Mouse (Mus musculus) E14TG2a.4 (cell line): ENCODE data around the gene Prr7.

Experiments used
- H3K27me3 ChIP-seq: 2 replicates; pipeline ENCODE4 v1.6.1; 2014; ENCODE audit warnings: low read length, control low read depth; ENCODE audit not compliant: insufficient read depth
- H3K36me3 ChIP-seq: 2 replicates; pipeline ENCODE4 v1.6.1; 2014; ENCODE audit warnings: low read length, control low read depth; ENCODE audit not compliant: insufficient read depth
- H3K4me1 ChIP-seq: replicated peaks from 2 replicates; pipeline ENCODE4 v1.6.1; 2014; ENCODE audit warnings: low read depth, low read length, control low read depth
- H3K4me3 ChIP-seq: replicated peaks from 2 replicates; pipeline ENCODE4 v1.5.1; 2014; ENCODE audit warnings: mild to moderate bottlenecking, low read length
- H3K9me3 ChIP-seq: 2 replicates; pipeline ENCODE4 v1.6.1; 2014; ENCODE audit warnings: low read length, control low read depth
- CTCF ChIP-seq: conservative IDR thresholded peaks from 2 replicates; pipeline ENCODE4 v1.5.1; 2014; ENCODE audit warnings: low read length
- NANOG ChIP-seq: IDR thresholded peaks from 2 replicates; pipeline ENCODE4 v1.6.1; 2014; ENCODE audit warnings: borderline replicate concordance, low read length, mixed read lengths
- POU5F1 ChIP-seq: IDR thresholded peaks from 2 replicates; pipeline ENCODE4 v1.6.1; 2014; ENCODE audit warnings: low read length, borderline replicate concordance

Prr7 gene

DNA sequence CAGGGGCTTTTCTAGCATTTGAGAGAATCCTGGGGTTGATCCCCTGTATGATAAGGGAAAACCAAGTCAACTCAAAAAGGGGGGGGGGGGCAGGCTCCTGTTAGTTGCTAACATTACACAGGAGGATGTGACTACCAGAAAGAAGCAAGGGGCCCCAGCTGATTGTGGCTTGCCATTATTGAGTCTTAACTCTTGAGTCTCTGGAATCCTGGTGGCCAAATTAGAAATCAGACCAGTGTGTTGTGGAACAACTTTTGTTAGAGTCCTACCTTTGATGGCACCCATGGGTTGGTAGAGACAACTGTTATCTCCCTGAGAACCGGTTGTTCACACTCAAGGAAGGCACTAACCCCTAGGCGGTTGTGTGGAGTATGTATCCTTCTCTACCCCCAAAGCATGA lies 1.1 kb upstream of the Prr7 start:
- no peak for TF ChIP-seq NANOG
- TF ChIP-seq CTCF, result no peak
- TF ChIP-seq POU5F1, result no peak
- Histone ChIP-seq H3K4me3 (no peak overlapping the region), H3K4me1 (peaks cover 61% of the 10 kb centered on the region), H3K36me3 (peaks cover 62% of the 10 kb centered on the region), H3K9me3 (no peaks in the 10 kb centered on the region), H3K27me3 (peaks cover 32% of the 10 kb centered on the region)

GRCm38 (mm10) chr13:55463399-55464026 lies 554 bp upstream of the Prr7 start:
- H3K36me3 ChIP-seq, result peaks cover 56% of the 10 kb centered on the region
- TF ChIP-seq POU5F1 (no peak), NANOG (no peak), CTCF (no peak)
- H3K27me3 ChIP-seq, result peaks cover 38% of the 10 kb centered on the region
- H3K9me3 ChIP-seq, result no peaks in the 10 kb centered on the region
- peak overlapping the region; percentile 90 for H3K4me3 ChIP-seq
- H3K4me1 ChIP-seq, result peaks cover 58% of the 10 kb centered on the region

GRCm38 (mm10) chr13:55465184-55465583 lies 1.1 kb downstream of the Prr7 start:
- Histone ChIP-seq H3K27me3 (peaks cover 53% of the 10 kb centered on the region), H3K4me1 (peaks cover 41% of the 10 kb centered on the region), H3K36me3 (peaks cover 40% of the 10 kb centered on the region), H3K4me3 (peak overlapping the region; percentile 90), H3K9me3 (no peaks in the 10 kb centered on the region)
- TF ChIP-seq CTCF (no peak), NANOG (no peak), POU5F1 (no peak)

DNA sequence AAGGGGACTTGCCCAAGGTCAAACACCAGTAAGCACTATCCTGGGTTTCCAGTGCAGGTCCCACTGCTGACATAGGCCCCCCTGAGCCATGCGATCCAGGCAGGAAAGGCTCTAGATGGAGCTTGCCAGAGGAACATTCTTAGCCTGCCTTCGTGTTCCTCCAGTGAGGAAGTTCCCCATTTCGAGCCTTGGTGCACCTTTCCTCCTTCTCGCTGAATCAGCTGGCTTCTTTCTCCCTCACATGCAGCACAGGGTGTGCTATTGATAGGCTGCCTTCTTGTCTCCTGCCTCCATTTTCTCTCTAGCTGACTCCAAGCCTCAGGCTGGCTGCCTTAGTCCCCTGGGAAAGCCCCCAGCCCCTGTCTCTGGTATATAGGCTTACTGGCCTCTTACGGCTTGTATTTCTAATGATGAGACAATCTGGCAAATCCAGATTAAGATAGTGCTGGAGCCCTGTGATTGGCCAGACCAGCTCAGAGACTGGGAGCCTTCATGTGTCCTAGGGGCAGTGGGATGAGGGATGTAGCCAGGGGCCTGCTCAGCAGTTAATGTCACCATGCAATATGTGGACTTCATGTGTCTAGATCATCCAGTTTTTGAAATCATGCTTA lies 1.9 kb downstream of the Prr7 start:
- peaks cover 60% of the 10 kb centered on the region for H3K27me3 ChIP-seq
- peaks cover 32% of the 10 kb centered on the region for H3K36me3 ChIP-seq
- H3K4me1 ChIP-seq, result peaks cover 39% of the 10 kb centered on the region
- H3K4me3 ChIP-seq, result no peak overlapping the region
- H3K9me3 ChIP-seq, result no peaks in the 10 kb centered on the region
- TF ChIP-seq CTCF (no peak), POU5F1 (no peak), NANOG (no peak)

DNA sequence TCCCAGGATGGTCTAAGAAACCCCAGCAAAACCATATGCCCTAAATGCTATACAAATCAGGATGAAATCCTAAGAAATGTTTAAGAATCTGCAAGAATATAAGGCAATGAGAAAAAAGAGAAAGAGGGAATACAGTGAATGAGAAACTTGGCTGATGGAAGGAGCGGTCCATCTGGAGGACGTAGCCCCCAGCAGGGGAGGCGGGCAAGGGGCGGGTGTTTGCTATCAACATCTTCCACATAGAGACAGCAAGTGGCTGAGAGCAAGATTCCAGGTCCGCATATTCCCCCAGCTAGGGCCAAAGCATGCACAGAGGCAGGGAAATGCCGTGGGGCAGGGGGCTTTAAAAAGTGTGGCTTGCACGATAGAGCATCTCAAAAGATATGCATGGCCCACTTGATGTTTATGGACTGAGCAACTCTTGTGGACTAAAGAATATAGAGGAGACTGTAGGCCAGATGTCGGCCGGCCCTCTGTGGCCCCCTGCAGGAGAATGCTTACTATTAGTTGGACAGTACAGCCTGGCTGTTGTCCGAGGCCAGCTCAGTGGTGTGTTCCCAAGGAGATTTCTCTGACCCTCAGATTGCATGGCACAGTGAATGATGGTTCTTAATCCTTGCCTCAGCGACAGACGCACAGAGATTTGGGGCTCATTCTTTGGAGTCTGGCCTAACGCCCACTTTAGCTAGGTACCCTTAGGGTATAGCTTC lies 4.9 kb downstream of the Prr7 start:
- no peaks in the 10 kb centered on the region for H3K9me3 ChIP-seq
- H3K27me3 ChIP-seq, result peaks cover 86% of the 10 kb centered on the region
- TF ChIP-seq NANOG (no peak), POU5F1 (no peak), CTCF (no peak)
- H3K4me3 ChIP-seq, result no peak overlapping the region
- peaks cover 35% of the 10 kb centered on the region for H3K4me1 ChIP-seq
- peaks cover 10% of the 10 kb centered on the region; the same call in 1 of the 2 replicates for H3K36me3 ChIP-seq

DNA sequence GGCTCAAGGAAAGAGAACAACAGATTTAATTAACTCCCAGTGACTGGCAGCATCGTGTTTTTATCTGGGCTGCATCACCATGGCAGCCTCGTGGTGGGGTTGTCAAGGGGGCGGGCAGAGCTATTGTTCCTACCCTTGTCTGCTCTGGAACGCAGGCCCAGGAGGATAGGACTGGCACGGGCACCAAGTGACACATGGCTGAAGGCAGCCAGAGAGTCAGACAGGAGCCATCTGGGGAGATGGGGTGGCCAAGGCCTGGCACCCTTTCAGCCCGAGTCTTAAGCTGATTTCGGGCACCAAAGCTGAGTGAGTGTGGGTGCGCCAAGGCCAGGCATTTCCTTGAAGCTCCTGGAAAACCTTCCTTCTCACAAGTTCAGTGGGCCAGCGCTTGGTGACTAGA lies 6.3 kb downstream of the Prr7 start:
- peaks cover 17% of the 10 kb centered on the region for H3K36me3 ChIP-seq
- no peak overlapping the region for H3K4me3 ChIP-seq
- no peak for TF ChIP-seq CTCF
- no peak for TF ChIP-seq NANOG
- no peak for TF ChIP-seq POU5F1

GRCm38 (mm10) chr13:55471156-55471818 lies 7.2 kb downstream of the Prr7 start:
- H3K4me3 ChIP-seq, result peak overlapping the region; percentile 90
- peaks cover 22% of the 10 kb centered on the region for H3K36me3 ChIP-seq
- peaks cover 93% of the 10 kb centered on the region for H3K27me3 ChIP-seq
- H3K9me3 ChIP-seq, result no peaks in the 10 kb centered on the region
- TF ChIP-seq CTCF (peak; percentile 15; the same call in 1 of the 2 replicates), NANOG (no peak), POU5F1 (no peak)
- peaks cover 33% of the 10 kb centered on the region for H3K4me1 ChIP-seq

More for the DNA sequence above, 6.3 kb downstream of the Prr7 start:
- Histone ChIP-seq H3K4me1 (peaks cover 40% of the 10 kb centered on the region), H3K27me3 (peaks cover 94% of the 10 kb centered on the region), H3K9me3 (no peaks in the 10 kb centered on the region)

DNA sequence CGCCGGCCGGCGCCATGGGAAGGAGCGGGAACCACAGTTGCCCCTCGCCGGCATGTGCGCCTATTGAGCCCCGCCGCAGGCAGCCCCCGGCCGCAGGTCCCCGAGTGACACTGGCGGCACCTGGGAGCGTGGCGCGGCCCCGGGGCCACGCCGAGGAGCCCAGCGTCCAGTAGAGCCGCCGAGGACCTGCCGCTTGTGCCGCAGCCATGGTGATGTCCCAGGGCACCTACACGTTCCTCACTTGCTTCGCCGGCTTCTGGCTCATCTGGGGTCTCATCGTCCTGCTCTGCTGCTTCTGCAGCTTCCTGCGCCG lies 7.7 kb downstream of the Prr7 start:
- Histone ChIP-seq H3K36me3 (peaks cover 22% of the 10 kb centered on the region), H3K9me3 (no peaks in the 10 kb centered on the region), H3K4me3 (peak overlapping the region; percentile 90), H3K4me1 (peaks cover 33% of the 10 kb centered on the region), H3K27me3 (peaks cover 94% of the 10 kb centered on the region)
- TF ChIP-seq CTCF (no peak), POU5F1 (no peak), NANOG (no peak)
